Mouse (Mus musculus) cerebellum, postnatal 36 days (tissue): Measurements from ENCODE around the gene Paxip1.
A peak's percentile ranks its signal among the peaks of the same experiment; 100 is the strongest.

Experiments
- DNase-seq, 2 experiments: peaks; one replicate each; pipeline ENCODE4 v3.0.0; 2021 to 2022; ENCODE audit warnings: mixed read lengths in 2 of 2

Gene Paxip1

GRCm38 (mm10) chr5:27791303-27792172 is at the start of gene Paxip1:
Gene Paxip1 (minus strand): TSS chr5:27791691.
- DNase-seq: peak; percentile 97

GRCm38 (mm10) chr5:27838061-27838460 is 46.6 kb upstream of the Paxip1 start:
- DNase-seq: no peak

GRCm38 (mm10) chr5:27835096-27835495 is 43.6 kb upstream of the Paxip1 start:
- DNase-seq: no peak

GRCm38 (mm10) chr5:27827971-27828370 is 36.5 kb upstream of the Paxip1 start:
- DNase-seq: no peak

- DNase-seq: no peak
Measured at GRCm38 (mm10) chr5:27821161-27821560, 29.7 kb upstream of the Paxip1 start.

- DNase-seq: no peak
Measured at GRCm38 (mm10) chr5:27818840-27819672, 27.6 kb upstream of the Paxip1 start.

- DNase-seq: no peak
Measured at GRCm38 (mm10) chr5:27814282-27814681, 22.8 kb upstream of the Paxip1 start.

- DNase-seq: peak; percentile 77 to 79
Measured at GRCm38 (mm10) chr5:27793923-27794322, 2.4 kb upstream of the Paxip1 start.

- DNase-seq: no peak
Measured at GRCm38 (mm10) chr5:27792531-27793205, 1.2 kb upstream of the Paxip1 start.

- DNase-seq: no peak
Measured at GRCm38 (mm10) chr5:27792173-27792470, 631 bp upstream of the Paxip1 start.

GRCm38 (mm10) chr5:27790910-27791288 is 592 bp downstream of the Paxip1 start:
- peak in 1 of 2 experiments; percentile 71 for DNase-seq

GRCm38 (mm10) chr5:27790086-27790909 is 1.2 kb downstream of the Paxip1 start:
- DNase-seq: no peak

- DNase-seq: no peak
Measured at GRCm38 (mm10) chr5:27789586-27789985, 1.9 kb downstream of the Paxip1 start.

- no peak for DNase-seq
Measured at GRCm38 (mm10) chr5:27783381-27783780, 8.1 kb downstream of the Paxip1 start.

- no peak for DNase-seq
Measured at GRCm38 (mm10) chr5:27767948-27768347, 23.5 kb downstream of the Paxip1 start.

- no peak for DNase-seq
Measured at GRCm38 (mm10) chr5:27765780-27766179, 25.7 kb downstream of the Paxip1 start.

GRCm38 (mm10) chr5:27744944-27745343 is 46.5 kb downstream of the Paxip1 start:
- DNase-seq: no peak

GRCm38 (mm10) chr5:27739216-27739615 is 52.3 kb downstream of the Paxip1 start:
- DNase-seq: no peak

GRCm38 (mm10) chr5:27737168-27737567 is 54.3 kb downstream of the Paxip1 start:
- no peak for DNase-seq

- no peak for DNase-seq
Measured at GRCm38 (mm10) chr5:27732288-27732868, 59.1 kb downstream of the Paxip1 start.

- peak in 1 of 2 experiments; percentile 32 for DNase-seq
Measured at GRCm38 (mm10) chr5:27731392-27731791, 60.1 kb downstream of the Paxip1 start.

GRCm38 (mm10) chr5:27730666-27731065 is 60.8 kb downstream of the Paxip1 start:
- DNase-seq: peak; percentile 45 to 57
